Mouse (Mus musculus) E14TG2a.4 (cell line): ENCODE data around the gene Napb.

Source experiments
- H3K27me3 ChIP-seq: 2 replicates; pipeline ENCODE4 v1.6.1; 2014; ENCODE audit warnings: low read length, control low read depth; ENCODE audit not compliant: insufficient read depth
- H3K36me3 ChIP-seq: 2 replicates; pipeline ENCODE4 v1.6.1; 2014; ENCODE audit warnings: low read length, control low read depth; ENCODE audit not compliant: insufficient read depth
- H3K4me1 ChIP-seq: replicated peaks from 2 replicates; pipeline ENCODE4 v1.6.1; 2014; ENCODE audit warnings: low read depth, low read length, control low read depth
- H3K4me3 ChIP-seq: replicated peaks from 2 replicates; pipeline ENCODE4 v1.5.1; 2014; ENCODE audit warnings: mild to moderate bottlenecking, low read length
- H3K9me3 ChIP-seq: 2 replicates; pipeline ENCODE4 v1.6.1; 2014; ENCODE audit warnings: low read length, control low read depth
- CTCF ChIP-seq: conservative IDR thresholded peaks from 2 replicates; pipeline ENCODE4 v1.5.1; 2014; ENCODE audit warnings: low read length
- NANOG ChIP-seq: IDR thresholded peaks from 2 replicates; pipeline ENCODE4 v1.6.1; 2014; ENCODE audit warnings: borderline replicate concordance, low read length, mixed read lengths
- POU5F1 ChIP-seq: IDR thresholded peaks from 2 replicates; pipeline ENCODE4 v1.6.1; 2014; ENCODE audit warnings: low read length, borderline replicate concordance

The Napb gene

DNA sequence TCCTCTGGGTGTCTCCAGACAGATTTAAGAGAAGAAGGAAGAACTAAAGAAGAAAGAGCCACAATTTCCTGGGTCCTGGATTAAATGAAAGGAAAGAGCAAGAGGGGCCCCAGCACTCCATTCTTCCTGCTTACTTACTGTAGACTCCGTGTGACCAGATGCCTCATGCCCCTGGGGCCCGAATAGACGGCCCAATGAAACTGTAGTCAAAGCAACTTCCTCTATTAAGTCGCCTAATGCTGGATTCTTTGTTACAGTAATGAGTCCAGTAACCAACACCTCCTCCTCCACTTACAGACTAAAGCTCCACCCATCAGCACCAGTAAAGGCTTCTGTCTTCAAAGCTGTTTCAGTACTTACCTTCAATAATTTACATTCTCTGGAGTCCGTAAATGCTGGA is 33.7 kb downstream of the Napb start:
- Histone ChIP-seq H3K4me1 (peaks cover 38% of the 10 kb centered on the region), H3K27me3 (no peaks in the 10 kb centered on the region), H3K9me3 (no peaks in the 10 kb centered on the region), H3K36me3 (peaks cover 55% of the 10 kb centered on the region), H3K4me3 (no peak overlapping the region)
- no peak for TF ChIP-seq POU5F1
- peak; percentile 88 for TF ChIP-seq NANOG

DNA sequence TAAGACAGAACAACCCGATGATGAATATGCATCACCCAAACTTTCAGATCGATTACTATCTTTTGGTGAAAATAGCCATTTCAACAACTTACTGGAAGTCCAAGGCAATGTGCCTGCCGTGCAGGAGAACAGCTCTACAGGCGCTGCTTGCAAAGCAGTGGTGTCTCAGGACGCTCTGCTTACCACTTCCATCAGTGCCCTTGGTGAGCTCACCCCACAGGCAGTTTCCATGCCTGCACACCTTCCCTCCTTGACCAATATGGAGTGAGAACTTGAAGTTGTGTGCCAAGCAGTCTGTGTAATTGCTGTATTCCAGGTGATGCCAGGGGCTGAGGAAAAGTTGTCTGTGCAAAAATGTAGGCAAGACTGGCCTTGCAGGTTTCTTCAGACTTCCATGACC is 41.5 kb downstream of the Napb start:
- TF ChIP-seq NANOG (no peak), POU5F1 (no peak), CTCF (no peak)
- no peaks in the 10 kb centered on the region; the same call in 1 of the 2 replicates for H3K4me1 ChIP-seq
- H3K36me3 ChIP-seq = peaks cover 92% of the 10 kb centered on the region
- no peaks in the 10 kb centered on the region for H3K9me3 ChIP-seq
- H3K4me3 ChIP-seq = no peak overlapping the region
- H3K27me3 ChIP-seq = no peaks in the 10 kb centered on the region

DNA sequence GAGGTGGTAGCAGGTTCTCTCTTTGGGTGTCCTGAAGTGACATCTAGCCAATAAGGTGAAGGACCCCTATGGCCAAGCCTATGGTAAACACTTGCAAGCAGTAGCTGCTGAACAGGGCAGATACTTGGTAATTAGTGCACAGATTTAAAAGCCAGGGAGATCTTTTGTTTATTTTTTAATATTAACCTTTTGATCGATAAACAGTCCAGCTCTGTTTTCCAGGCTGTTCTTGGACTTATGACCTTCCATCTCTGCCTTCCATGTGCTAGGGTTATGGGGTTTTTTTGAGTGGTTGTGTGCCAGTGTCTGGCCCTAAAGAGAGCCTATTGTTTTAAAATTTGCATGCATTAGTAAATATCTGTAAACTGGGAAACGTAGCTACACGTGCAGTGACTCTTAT is 42.0 kb downstream of the Napb start:
- TF ChIP-seq CTCF (no peak), POU5F1 (no peak), NANOG (no peak)
- Histone ChIP-seq H3K9me3 (no peaks in the 10 kb centered on the region), H3K4me1 (peaks cover 3% of the 10 kb centered on the region), H3K4me3 (no peak overlapping the region), H3K27me3 (no peaks in the 10 kb centered on the region), H3K36me3 (peaks cover 94% of the 10 kb centered on the region)

DNA sequence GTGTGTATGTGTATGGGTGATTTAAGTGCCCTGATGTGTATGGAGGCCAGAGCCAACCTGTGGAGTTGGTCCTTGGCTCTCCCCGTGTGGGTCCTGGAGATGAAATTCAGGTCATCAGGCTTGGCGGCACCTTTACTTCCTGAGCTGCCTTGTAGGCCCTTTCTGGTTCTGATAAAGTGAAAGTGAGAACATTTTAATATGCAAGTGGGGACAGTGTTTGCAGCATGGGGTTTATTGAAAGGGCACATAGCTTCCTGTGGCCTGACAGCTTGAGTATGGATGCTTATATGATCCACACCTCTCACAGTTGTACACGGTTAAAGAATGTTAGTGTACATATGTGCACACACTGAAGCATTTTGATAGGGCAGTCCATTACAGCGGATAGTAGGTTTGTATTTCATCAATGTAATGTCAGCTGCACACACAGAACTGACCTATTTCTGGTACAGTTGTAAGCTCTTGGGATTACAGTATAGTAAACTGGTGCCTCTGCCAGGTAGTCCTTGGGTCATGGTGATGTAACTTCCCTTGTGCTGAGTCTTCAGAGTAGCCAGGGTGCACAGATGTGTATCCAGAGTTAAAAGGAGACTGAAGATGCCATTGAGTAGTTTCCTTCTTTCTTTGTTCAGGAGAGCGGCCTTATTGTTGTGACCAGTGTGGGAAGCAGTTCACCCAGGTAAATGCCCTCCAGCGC is 42.7 kb downstream of the Napb start:
- no peak for TF ChIP-seq CTCF
- no peak for TF ChIP-seq POU5F1
- no peak for TF ChIP-seq NANOG

DNA sequence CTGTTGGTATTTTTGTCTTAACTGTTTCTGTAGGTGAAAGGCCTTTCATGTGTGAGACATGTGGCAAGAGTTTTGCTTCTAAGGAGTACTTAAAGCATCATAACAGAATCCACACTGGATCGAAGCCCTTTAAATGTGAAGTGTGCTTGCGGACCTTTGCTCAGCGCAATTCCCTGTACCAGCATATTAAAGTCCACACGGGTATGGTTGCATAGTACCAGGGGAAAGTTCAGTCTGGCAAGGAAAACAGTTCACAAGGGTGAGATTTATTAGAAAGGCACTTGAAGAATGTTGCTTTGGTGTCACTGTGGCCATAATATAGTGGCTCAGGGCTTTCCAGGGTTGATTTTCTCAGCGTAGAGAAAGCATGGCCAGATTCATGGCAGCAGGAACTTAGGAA is 44.3 kb downstream of the Napb start:
- H3K9me3 ChIP-seq = no peaks in the 10 kb centered on the region
- H3K4me3 ChIP-seq = no peak overlapping the region
- no peaks in the 10 kb centered on the region for H3K27me3 ChIP-seq
- H3K36me3 ChIP-seq = peaks cover 93% of the 10 kb centered on the region
- peaks cover 17% of the 10 kb centered on the region for H3K4me1 ChIP-seq
- no peak for TF ChIP-seq CTCF
- no peak for TF ChIP-seq POU5F1
- TF ChIP-seq NANOG = no peak

More for the DNA sequence above, 42.7 kb downstream of the Napb start:
- no peaks in the 10 kb centered on the region for H3K27me3 ChIP-seq
- no peak overlapping the region for H3K4me3 ChIP-seq
- peaks cover 9% of the 10 kb centered on the region for H3K4me1 ChIP-seq
- no peaks in the 10 kb centered on the region for H3K9me3 ChIP-seq
- peaks cover 94% of the 10 kb centered on the region for H3K36me3 ChIP-seq

DNA sequence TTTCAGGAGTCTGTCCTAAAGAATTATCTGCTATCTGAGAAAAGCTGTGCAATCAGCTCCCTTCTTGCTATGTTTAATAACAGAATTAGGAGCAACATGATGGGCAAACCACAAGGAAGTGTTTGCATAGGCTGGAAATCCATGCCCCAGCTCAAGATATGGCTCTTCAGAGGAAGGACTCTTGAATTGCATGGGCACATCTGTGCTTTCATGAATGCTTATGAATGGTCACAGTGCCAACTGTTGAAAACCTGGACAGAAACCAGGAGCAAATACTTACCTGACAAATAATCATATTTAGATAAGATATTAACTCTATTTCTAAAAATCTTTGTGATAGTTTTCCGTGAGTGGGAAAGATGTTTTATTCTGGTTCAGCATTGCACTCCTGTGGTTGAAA is 45.4 kb downstream of the Napb start:
- Histone ChIP-seq H3K4me1 (peaks cover 21% of the 10 kb centered on the region), H3K36me3 (peaks cover 84% of the 10 kb centered on the region), H3K9me3 (no peaks in the 10 kb centered on the region), H3K4me3 (no peak overlapping the region), H3K27me3 (no peaks in the 10 kb centered on the region)
- no peak for TF ChIP-seq CTCF
- no peak for TF ChIP-seq NANOG
- TF ChIP-seq POU5F1 = no peak

DNA sequence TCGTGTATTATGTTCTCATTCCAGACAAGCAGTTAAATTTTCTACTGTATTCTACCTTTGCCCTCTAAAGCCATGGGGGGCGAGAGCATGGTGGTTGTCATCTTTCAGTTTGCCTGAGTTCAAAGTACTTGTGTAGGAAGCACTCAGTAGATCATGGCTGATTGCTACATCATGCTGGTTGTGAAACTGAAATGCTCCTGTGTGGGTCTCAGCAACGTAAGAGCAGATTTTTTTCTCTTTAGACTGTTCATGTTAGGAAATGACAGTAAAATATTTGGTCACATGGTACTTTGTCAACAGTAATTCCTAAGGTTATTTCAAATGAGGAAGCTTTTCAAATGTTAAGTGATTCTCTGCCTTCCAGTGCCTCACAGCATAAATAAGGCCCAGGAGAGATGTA is 46.6 kb downstream of the Napb start:
- H3K27me3 ChIP-seq = no peaks in the 10 kb centered on the region
- H3K36me3 ChIP-seq = peaks cover 72% of the 10 kb centered on the region
- H3K4me3 ChIP-seq = no peak overlapping the region
- peaks cover 26% of the 10 kb centered on the region for H3K4me1 ChIP-seq
- H3K9me3 ChIP-seq = no peaks in the 10 kb centered on the region
- no peak for TF ChIP-seq NANOG
- TF ChIP-seq CTCF = no peak
- TF ChIP-seq POU5F1 = no peak

DNA sequence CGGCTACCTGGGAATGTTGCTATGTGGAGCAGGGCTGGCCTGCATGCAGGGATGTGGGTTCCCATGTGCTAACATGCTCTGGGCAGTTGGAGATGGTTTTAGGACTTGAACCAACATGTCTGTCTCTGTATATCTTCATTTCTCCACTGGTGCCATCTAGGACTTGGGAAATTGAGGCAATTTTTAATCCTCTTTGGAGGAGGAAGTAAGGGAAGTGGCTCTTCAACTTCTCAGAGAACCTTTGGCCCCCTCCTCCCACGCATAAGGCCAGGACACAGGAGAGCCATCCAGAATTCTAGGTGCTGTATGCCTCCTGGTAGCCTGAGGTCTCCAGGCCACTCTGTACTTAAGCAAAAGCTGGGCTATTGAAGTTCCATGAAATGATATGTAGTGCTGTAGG is 47.3 kb downstream of the Napb start:
- TF ChIP-seq NANOG (no peak), POU5F1 (no peak), CTCF (no peak)
- H3K4me1 ChIP-seq = peaks cover 31% of the 10 kb centered on the region
- H3K9me3 ChIP-seq = no peaks in the 10 kb centered on the region
- no peaks in the 10 kb centered on the region for H3K27me3 ChIP-seq
- peak overlapping the region; percentile 45 for H3K4me3 ChIP-seq
- H3K36me3 ChIP-seq = peaks cover 65% of the 10 kb centered on the region

DNA sequence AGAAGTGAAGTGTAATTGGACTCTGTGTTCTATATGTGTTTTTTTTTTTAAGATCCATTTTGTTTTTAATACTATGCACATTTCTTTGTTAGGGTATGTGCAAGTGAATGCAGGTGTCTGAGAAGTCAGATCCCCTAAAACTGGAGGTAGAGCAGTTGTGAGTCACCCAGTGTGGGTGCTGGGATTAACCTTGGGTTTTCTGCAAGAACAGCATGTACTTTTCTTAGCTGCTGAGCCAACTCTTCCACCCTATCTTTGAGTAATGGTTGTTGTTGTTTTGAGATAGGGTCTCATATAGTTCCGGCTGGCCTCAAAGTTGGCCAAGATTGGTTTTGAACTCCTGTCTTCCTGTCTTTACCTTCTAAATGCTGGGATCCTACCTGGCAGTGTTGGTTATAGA is 49.2 kb downstream of the Napb start:
- H3K4me1 ChIP-seq = peaks cover 46% of the 10 kb centered on the region
- no peaks in the 10 kb centered on the region for H3K9me3 ChIP-seq
- H3K4me3 ChIP-seq = no peak overlapping the region
- H3K36me3 ChIP-seq = peaks cover 50% of the 10 kb centered on the region
- H3K27me3 ChIP-seq = no peaks in the 10 kb centered on the region
- TF ChIP-seq CTCF (no peak), NANOG (no peak), POU5F1 (no peak)
